Mouse (Mus musculus): ENCODE measurements around the gene Chmp6. TPM values are rescaled to one million over a fixed set of nuclear protein-coding genes. Genes with fewer than 3 reads are reported as not detected.

Gene Chmp6
- polyA plus RNA-seq, 1 experiment from 2014 or later: 80.8 TPM

DNA sequence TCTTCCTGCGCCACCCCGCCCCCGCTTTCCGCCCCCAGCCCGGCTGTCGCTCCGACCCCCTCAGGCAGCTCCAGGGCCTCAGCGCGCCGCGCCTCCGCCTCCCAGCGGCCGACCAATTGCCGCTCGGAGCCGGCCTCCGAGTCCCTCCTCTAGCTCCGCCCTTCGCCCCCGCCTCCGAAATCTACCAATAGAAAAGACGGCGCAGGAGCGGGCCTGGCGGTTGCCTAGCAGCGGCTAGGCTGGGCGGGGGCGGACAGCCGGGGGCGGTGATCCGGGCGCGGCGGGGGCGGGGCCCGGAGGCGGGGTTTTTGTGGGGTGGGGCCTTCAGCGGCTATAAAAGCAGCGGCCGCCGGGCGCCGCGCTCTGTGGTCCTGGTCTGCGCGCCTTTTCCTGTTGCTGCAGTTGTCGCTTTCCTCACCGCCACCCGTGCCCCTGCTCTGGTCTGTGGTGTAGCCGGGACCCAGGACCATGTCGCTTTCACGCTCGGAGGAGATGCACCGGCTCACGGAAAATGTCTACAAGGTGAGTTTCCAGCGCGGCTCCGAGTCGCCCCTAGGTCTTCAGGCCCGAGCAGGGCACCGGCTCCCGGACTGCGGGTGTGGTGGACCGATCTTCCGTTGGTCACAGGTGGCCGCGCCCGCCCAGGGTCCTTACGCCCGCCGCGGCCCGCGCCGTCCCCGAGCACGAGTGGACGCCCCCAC lies 29.6 kb downstream of the Chmp6 start, which contains the start of gene Baiap2:
Baiap2 (plus strand) TSS at position 37 of the 701 bp plus-strand sequence.
- peak within 1 kb of the TSS; percentile 70 for H3K4me2 ChIP-seq (ENCODE audit: low read length)
- peak within 1 kb of the TSS; percentile 64 for H3K4me3 ChIP-seq (ENCODE audit: low read depth, low read length)
- under 1% methylated on average over 74 of the region's 79 CpGs for WGBS
- H3K27ac ChIP-seq (ENCODE audit: low read depth): peak within 1 kb of the TSS; percentile 82
- peaks cover 59% of the 10 kb centered on the region for H3K4me1 ChIP-seq (replicated peaks; ENCODE audit: control insufficient read depth, insufficient read depth, low read length)
- H3K9me3 ChIP-seq (ENCODE audit: control insufficient read depth, low read length): no peaks in the 10 kb centered on the region
- peak; percentile 99 for DNase-seq (ENCODE audit: low spot score)
- no peaks in the 10 kb centered on the region for H3K36me3 ChIP-seq (ENCODE audit: control insufficient read depth, insufficient read depth, low read length)
- no peaks in the 10 kb centered on the region for H3K27me3 ChIP-seq (replicated peaks; ENCODE audit: control insufficient read depth, insufficient read depth, low read length)
- peak; percentile 89 for ATAC-seq (replicated peaks; ENCODE audit: low FRiP score, low TSS enrichment, low read depth)
- H3K9ac ChIP-seq (ENCODE audit: low read length): peak within 1 kb of the TSS; percentile 69

DNA sequence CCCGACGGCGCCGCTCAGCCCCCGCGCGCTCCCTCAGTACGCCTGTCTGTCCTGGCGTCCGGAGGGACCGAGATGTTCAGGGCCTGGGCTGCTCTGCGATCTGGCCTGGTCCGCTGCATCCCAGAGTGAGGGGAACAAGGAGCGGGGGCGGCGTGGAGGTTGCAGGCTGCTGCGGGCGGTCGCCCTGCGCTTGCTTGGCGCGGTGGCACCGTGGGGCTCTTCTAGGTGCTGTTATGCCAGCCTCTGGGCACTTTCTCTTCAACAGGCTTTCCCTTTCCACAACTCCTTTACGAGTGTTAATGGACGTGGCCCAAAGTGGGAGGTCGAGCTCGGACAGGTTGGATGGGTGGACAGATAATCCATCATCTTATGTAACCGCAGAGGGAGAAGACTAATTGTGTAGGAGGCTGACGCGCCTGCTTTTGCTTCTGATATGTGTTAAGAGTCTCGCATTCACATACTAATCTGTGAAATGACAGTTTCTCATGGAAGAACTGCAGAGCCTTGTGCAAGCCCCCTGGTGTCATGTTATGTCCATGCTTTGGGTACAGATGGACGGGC lies 30.3 kb downstream of the Chmp6 start:
- Histone ChIP-seq H3K27ac (ENCODE audit: low read depth) (peak overlapping the region; percentile 40; the same call in 1 of the 2 replicates), H3K4me1 (replicated peaks; ENCODE audit: control insufficient read depth, insufficient read depth, low read length) (peaks cover 53% of the 10 kb centered on the region), H3K36me3 (ENCODE audit: control insufficient read depth, insufficient read depth, low read length) (no peaks in the 10 kb centered on the region), H3K4me2 (ENCODE audit: low read length) (peak overlapping the region; percentile 70), H3K4me3 (ENCODE audit: low read depth, low read length) (peak overlapping the region; percentile 58), H3K9ac (ENCODE audit: low read length) (peak overlapping the region; percentile 69), H3K9me3 (ENCODE audit: control insufficient read depth, low read length) (no peaks in the 10 kb centered on the region), H3K27me3 (replicated peaks; ENCODE audit: control insufficient read depth, insufficient read depth, low read length) (no peaks in the 10 kb centered on the region)
- peak; percentile 73 for DNase-seq (ENCODE audit: low spot score)
- 2% methylated on average over 32 of the region's 32 CpGs for whole genome bisulfite sequencing
- peak; percentile 30 for ATAC-seq (replicated peaks; ENCODE audit: low FRiP score, low TSS enrichment, low read depth)

DNA sequence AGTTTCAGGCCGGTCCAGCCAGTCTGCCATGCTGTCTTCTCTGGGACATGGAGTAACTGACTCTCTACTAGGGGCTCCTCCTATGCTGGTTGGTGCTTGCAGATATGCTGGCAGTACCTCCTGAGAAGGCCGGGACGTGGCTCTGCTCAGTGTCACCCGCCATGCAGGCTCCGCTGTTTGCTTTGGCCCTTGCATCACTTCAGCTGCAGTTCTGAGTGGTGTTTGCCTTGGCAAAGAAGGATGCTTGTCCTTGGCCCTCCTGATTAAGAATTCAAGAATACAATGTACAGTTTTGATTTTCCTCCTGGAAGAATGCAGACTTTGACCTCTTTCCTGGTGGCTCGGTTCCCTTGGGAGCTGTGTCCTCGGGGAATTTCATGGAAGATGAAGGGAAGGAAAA lies 32.1 kb downstream of the Chmp6 start:
- Histone ChIP-seq H3K27ac (ENCODE audit: low read depth) (no peak overlapping the region), H3K27me3 (replicated peaks; ENCODE audit: control insufficient read depth, insufficient read depth, low read length) (no peaks in the 10 kb centered on the region), H3K4me1 (replicated peaks; ENCODE audit: control insufficient read depth, insufficient read depth, low read length) (peaks cover 34% of the 10 kb centered on the region), H3K36me3 (ENCODE audit: control insufficient read depth, insufficient read depth, low read length) (no peaks in the 10 kb centered on the region), H3K9me3 (ENCODE audit: control insufficient read depth, low read length) (no peaks in the 10 kb centered on the region), H3K9ac (ENCODE audit: low read length) (no peak overlapping the region), H3K4me3 (ENCODE audit: low read depth, low read length) (no peak overlapping the region), H3K4me2 (ENCODE audit: low read length) (no peak overlapping the region)
- 68% methylated on average over 7 of the region's 7 CpGs for WGBS
- ATAC-seq (replicated peaks; ENCODE audit: low FRiP score, low TSS enrichment, low read depth) (no peak), DNase-seq (ENCODE audit: low spot score) (no peak)

DNA sequence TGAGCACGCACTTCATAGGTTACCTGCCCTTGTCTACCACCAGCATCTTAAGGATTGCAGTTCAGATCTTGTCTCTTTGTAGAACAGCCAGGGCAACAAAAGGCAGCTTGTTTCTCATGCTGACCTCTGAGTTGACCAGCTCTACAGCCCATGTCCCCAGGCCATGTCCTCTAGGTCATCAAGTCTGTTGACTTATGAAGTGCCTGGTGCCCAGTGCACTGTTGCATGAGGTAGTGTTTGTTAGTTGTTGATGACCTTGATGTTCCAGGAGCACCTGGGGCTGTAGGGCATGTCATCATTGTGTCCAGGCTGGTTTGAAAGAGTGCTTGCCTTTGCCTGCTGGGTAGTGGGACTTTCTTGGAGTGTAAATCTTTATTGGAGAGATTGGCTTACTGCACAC lies 34.2 kb downstream of the Chmp6 start:
- H3K9me3 ChIP-seq (ENCODE audit: control insufficient read depth, low read length): no peaks in the 10 kb centered on the region
- DNase-seq (ENCODE audit: low spot score): no peak
- no peak for ATAC-seq (replicated peaks; ENCODE audit: low FRiP score, low TSS enrichment, low read depth)
- peaks cover 22% of the 10 kb centered on the region for H3K4me1 ChIP-seq (replicated peaks; ENCODE audit: control insufficient read depth, insufficient read depth, low read length)
- no peaks in the 10 kb centered on the region for H3K36me3 ChIP-seq (ENCODE audit: control insufficient read depth, insufficient read depth, low read length)
- 95% methylated on average over 1 of the region's 1 CpGs for WGBS
- H3K27ac ChIP-seq (ENCODE audit: low read depth): no peak overlapping the region
- H3K4me2 ChIP-seq (ENCODE audit: low read length): no peak overlapping the region
- no peak overlapping the region for H3K4me3 ChIP-seq (ENCODE audit: low read depth, low read length)
- no peaks in the 10 kb centered on the region for H3K27me3 ChIP-seq (replicated peaks; ENCODE audit: control insufficient read depth, insufficient read depth, low read length)
- no peak overlapping the region for H3K9ac ChIP-seq (ENCODE audit: low read length)

DNA sequence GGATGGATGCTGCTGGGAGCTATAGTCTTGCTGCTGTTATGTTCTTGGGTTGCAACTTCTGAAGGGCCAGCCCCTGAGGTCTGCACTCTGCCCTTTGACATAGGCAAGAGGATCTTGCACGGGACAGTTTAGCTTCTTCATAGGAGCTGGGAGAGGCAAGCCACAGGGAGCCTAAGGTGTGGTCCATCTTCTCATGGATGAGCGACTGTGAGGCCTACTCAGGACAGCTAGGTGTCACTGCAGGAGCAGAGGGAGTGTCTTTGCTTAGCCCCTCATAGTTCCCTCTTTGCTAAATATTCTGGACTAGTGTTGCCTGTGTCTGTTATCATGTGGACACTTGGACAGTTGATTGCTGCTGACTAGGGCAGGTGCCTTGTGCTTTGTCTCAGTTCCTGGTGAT lies 34.7 kb downstream of the Chmp6 start:
- WGBS: 50% methylated on average over 2 of the region's 2 CpGs
- no peaks in the 10 kb centered on the region for H3K27me3 ChIP-seq (replicated peaks; ENCODE audit: control insufficient read depth, insufficient read depth, low read length)
- no peak overlapping the region for H3K4me3 ChIP-seq (ENCODE audit: low read depth, low read length)
- H3K36me3 ChIP-seq (ENCODE audit: control insufficient read depth, insufficient read depth, low read length): no peaks in the 10 kb centered on the region
- H3K9ac ChIP-seq (ENCODE audit: low read length): no peak overlapping the region
- H3K4me2 ChIP-seq (ENCODE audit: low read length): no peak overlapping the region
- no peaks in the 10 kb centered on the region for H3K9me3 ChIP-seq (ENCODE audit: control insufficient read depth, low read length)
- DNase-seq (ENCODE audit: low spot score) (no peak), ATAC-seq (replicated peaks; ENCODE audit: low FRiP score, low TSS enrichment, low read depth) (no peak)
- H3K27ac ChIP-seq (ENCODE audit: low read depth): no peak overlapping the region
- peaks cover 27% of the 10 kb centered on the region for H3K4me1 ChIP-seq (replicated peaks; ENCODE audit: control insufficient read depth, insufficient read depth, low read length)

DNA sequence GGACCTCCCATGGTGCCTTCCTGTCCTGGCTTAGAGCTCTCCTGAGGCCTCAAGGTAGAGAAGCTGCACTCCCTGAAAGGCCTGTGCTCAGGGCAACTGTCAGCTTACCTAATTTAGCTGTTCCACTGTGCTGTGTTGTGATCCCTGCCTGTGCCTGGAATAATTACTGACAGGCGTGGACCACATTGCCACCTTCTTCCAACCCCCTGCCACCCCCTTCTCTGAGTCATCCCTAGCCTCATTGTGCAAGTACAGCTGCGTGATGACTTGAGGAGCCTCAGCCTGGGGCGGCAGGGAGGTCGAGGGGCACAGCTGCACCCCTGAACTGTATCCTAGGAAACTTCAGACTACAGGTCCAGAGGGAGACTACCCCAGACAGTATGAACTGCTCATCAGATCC lies 35.1 kb downstream of the Chmp6 start:
- DNase-seq (ENCODE audit: low spot score) (no peak), ATAC-seq (replicated peaks; ENCODE audit: low FRiP score, low TSS enrichment, low read depth) (no peak)
- no peak overlapping the region for H3K4me2 ChIP-seq (ENCODE audit: low read length)
- no peaks in the 10 kb centered on the region for H3K27me3 ChIP-seq (replicated peaks; ENCODE audit: control insufficient read depth, insufficient read depth, low read length)
- peaks cover 28% of the 10 kb centered on the region for H3K4me1 ChIP-seq (replicated peaks; ENCODE audit: control insufficient read depth, insufficient read depth, low read length)
- no peaks in the 10 kb centered on the region for H3K9me3 ChIP-seq (ENCODE audit: control insufficient read depth, low read length)
- H3K9ac ChIP-seq (ENCODE audit: low read length): no peak overlapping the region
- WGBS: 70% methylated on average over 4 of the region's 4 CpGs
- no peak overlapping the region for H3K4me3 ChIP-seq (ENCODE audit: low read depth, low read length)
- no peaks in the 10 kb centered on the region for H3K36me3 ChIP-seq (ENCODE audit: control insufficient read depth, insufficient read depth, low read length)
- no peak overlapping the region for H3K27ac ChIP-seq (ENCODE audit: low read depth)

DNA sequence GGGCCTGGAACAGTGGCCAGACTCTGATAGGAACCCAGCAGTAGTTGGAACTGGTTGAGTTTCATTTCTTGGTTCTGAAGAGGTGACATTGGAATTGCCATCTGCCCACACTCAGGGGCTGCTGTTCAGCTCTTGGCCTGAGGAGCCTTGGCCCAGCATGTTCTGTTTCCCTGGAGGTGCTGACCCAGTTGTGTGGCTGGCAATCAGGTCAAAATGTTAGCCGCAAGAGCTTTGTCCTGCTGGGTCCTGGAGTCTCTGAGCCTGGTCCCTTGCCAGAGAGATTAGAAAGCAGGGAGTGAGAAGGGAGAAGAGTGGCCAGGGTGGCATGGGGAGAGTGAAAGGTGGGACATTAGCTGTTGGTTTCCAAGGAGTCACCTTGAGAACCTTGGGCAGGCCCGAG lies 35.6 kb downstream of the Chmp6 start:
- DNase-seq (ENCODE audit: low spot score) (no peak), ATAC-seq (replicated peaks; ENCODE audit: low FRiP score, low TSS enrichment, low read depth) (no peak)
- Histone ChIP-seq H3K36me3 (ENCODE audit: control insufficient read depth, insufficient read depth, low read length) (no peaks in the 10 kb centered on the region), H3K4me3 (ENCODE audit: low read depth, low read length) (no peak overlapping the region), H3K9me3 (ENCODE audit: control insufficient read depth, low read length) (no peaks in the 10 kb centered on the region), H3K4me1 (replicated peaks; ENCODE audit: control insufficient read depth, insufficient read depth, low read length) (peaks cover 25% of the 10 kb centered on the region), H3K9ac (ENCODE audit: low read length) (no peak overlapping the region), H3K4me2 (ENCODE audit: low read length) (no peak overlapping the region), H3K27ac (ENCODE audit: low read depth) (no peak overlapping the region), H3K27me3 (replicated peaks; ENCODE audit: control insufficient read depth, insufficient read depth, low read length) (no peaks in the 10 kb centered on the region)
- WGBS: 98% methylated on average over 2 of the region's 2 CpGs

DNA sequence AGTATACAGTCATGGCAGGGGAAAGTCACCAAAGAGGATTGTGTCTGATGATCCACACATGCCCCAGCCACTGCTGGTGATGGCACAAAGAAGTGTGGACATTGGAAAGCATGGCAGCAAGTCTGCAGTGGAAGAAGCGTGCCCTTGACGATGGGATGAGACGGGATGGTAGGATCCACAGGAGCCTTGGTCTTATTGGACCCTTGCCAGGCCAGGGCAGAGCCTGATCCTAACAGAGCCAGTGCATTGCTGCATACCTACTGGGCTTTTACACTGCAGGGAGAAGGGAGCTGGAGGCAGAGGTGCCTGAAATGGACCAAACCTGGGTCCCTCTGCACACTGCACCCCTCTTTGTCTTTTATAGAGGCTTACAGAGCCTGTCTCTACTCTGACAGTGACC lies 37.3 kb downstream of the Chmp6 start:
- Histone ChIP-seq H3K9ac (ENCODE audit: low read length) (no peak overlapping the region), H3K27ac (ENCODE audit: low read depth) (no peak overlapping the region), H3K4me1 (replicated peaks; ENCODE audit: control insufficient read depth, insufficient read depth, low read length) (peaks cover 22% of the 10 kb centered on the region), H3K9me3 (ENCODE audit: control insufficient read depth, low read length) (no peaks in the 10 kb centered on the region), H3K4me3 (ENCODE audit: low read depth, low read length) (no peak overlapping the region), H3K4me2 (ENCODE audit: low read length) (no peak overlapping the region), H3K27me3 (replicated peaks; ENCODE audit: control insufficient read depth, insufficient read depth, low read length) (no peaks in the 10 kb centered on the region), H3K36me3 (ENCODE audit: control insufficient read depth, insufficient read depth, low read length) (no peaks in the 10 kb centered on the region)
- DNase-seq (ENCODE audit: low spot score) (no peak), ATAC-seq (replicated peaks; ENCODE audit: low FRiP score, low TSS enrichment, low read depth) (no peak)
- 88% methylated on average over 3 of the region's 3 CpGs for WGBS

DNA sequence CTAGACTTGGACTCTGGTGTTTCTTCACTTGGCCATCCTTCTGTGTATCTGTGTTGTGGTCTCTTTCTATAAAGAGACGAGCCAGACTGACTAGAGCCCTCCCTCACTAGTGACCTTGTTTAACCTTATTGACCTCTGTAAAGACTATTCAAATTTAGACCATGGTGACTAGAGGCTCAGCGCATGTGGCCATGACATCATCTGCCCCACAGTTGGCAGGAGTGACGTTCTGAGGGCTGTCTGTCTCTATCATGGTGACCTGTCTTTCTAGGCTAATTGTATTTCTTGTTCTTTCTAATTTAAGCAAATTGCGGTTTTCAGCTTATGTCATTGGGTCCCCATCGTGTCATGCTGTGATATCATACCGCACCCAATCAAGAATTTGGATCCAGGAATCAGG lies 38.1 kb downstream of the Chmp6 start:
- Histone ChIP-seq H3K9me3 (ENCODE audit: control insufficient read depth, low read length) (no peaks in the 10 kb centered on the region), H3K36me3 (ENCODE audit: control insufficient read depth, insufficient read depth, low read length) (no peaks in the 10 kb centered on the region), H3K27me3 (replicated peaks; ENCODE audit: control insufficient read depth, insufficient read depth, low read length) (no peaks in the 10 kb centered on the region), H3K4me3 (ENCODE audit: low read depth, low read length) (no peak overlapping the region), H3K4me2 (ENCODE audit: low read length) (no peak overlapping the region), H3K27ac (ENCODE audit: low read depth) (no peak overlapping the region), H3K9ac (ENCODE audit: low read length) (no peak overlapping the region), H3K4me1 (replicated peaks; ENCODE audit: control insufficient read depth, insufficient read depth, low read length) (peaks cover 22% of the 10 kb centered on the region)
- ATAC-seq (replicated peaks; ENCODE audit: low FRiP score, low TSS enrichment, low read depth) (no peak), DNase-seq (ENCODE audit: low spot score) (no peak)
- WGBS: 88% methylated on average over 6 of the region's 6 CpGs

Measured in intestine, embryonic 14.5 days (tissue).